Mouse (Mus musculus): Measurements from ENCODE around the gene Ndufc2. TPM values are rescaled to one million over a fixed set of nuclear protein-coding genes. Genes with fewer than 3 reads are reported as not detected.

The Ndufc2 gene
- polyA plus RNA-seq, 1 experiment: 114 TPM

Other genes with a start within 250 kb of the Ndufc2 start
- 2.7 and 5.1 TPM in 2 replicates for gene Usp35, start 68.0 kb upstream of the Ndufc2 start, polyA plus RNA-seq (2012; rRNA removed)
- 3.7 and 7.0 TPM in 2 replicates for gene Kctd21, start 67.7 kb upstream of the Ndufc2 start, polyA plus RNA-seq (2012; rRNA removed)
- gene Alg8, start 28.4 kb upstream of the Ndufc2 start, polyA plus RNA-seq (2012; rRNA removed): 20.4 and 21.6 TPM in 2 replicates
- gene Thrsp, start 17.7 kb downstream of the Ndufc2 start, polyA plus RNA-seq (2012; rRNA removed): 18.1 and 32.2 TPM in 2 replicates
- gene Kctd14, start 51.3 kb downstream of the Ndufc2 start, polyA plus RNA-seq (2012; rRNA removed): 4.3 and 5.0 TPM in 2 replicates
- gene Ints4, start 81.0 kb downstream of the Ndufc2 start, polyA plus RNA-seq (2012; rRNA removed): 66.1 and 72.6 TPM in 2 replicates
- gene Aamdc, start 179.5 kb downstream of the Ndufc2 start, polyA plus RNA-seq (2012; rRNA removed): 60.3 and 78.1 TPM in 2 replicates
- 1.5 and 2.6 TPM in 2 replicates for gene Rsf1, start 179.9 kb downstream of the Ndufc2 start, polyA plus RNA-seq (2012; rRNA removed)

All from large intestine, adult 2 months (tissue).